Mouse (Mus musculus) liver, postnatal 0 days (tissue): ENCODE results near the gene Calcoco1.

Experiments
- CTCF ChIP-seq: sonication (generic); IDR thresholded peaks from 2 replicates; pipeline ENCODE4 v1.5.1; 2016; ENCODE audit warnings: antibody characterized with exemption, low read depth
- EP300 ChIP-seq: IDR thresholded peaks from 2 replicates; pipeline ENCODE4 v1.6.1; 2016; ENCODE audit warnings: antibody characterized with exemption, low read depth, mild to moderate bottlenecking

DNA sequence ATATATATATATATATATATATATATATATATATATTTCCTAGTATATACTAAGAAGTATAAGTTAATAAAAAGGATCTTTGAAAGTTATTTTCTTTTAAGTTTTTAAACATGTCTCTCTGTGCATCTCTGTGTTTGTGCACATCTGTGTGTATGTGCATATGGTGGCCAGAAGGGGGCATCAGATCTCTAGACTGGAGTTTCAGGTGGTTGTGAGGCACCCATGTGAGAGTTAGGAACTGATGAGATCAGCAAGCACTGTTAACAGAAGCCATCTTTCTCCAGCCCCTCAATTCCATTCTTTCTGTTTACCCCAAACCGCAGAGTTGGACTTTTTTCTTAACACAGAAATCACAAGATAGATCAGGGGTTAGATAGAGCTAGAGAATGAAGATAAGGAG is 35.7 kb upstream of the Calcoco1 start:
- TF ChIP-seq CTCF: no peak
- TF ChIP-seq EP300: no peak
